Mouse (Mus musculus) hindbrain, embryonic 13.5 days (tissue): Measurements from ENCODE around the gene Cog2. TPM values are rescaled to one million over a fixed set of nuclear protein-coding genes. Genes with fewer than 3 reads are reported as not detected.

ENCODE experiments used
- ATAC-seq: fragments of 200-750 bp; cut with Nextera tagmentation; 2 replicates; pipeline ENCODE4 v1.8.0; 2017; ENCODE audit warnings: moderate TSS enrichment; ENCODE audit not compliant: low FRiP score
- H3K27ac ChIP-seq: fragments of 300-500 bp; sonication (generic); 2 replicates; pipeline ENCODE4 v1.5.1; 2015; ENCODE audit warnings: inconsistent platforms, mild to moderate bottlenecking, moderate library complexity
- H3K27me3 ChIP-seq: fragments of 300-500 bp; sonication (generic); 2 replicates; pipeline ENCODE4 v1.6.1; 2015; ENCODE audit warnings: mild to moderate bottlenecking, inconsistent platforms
- H3K36me3 ChIP-seq: fragments of 300-500 bp; sonication (generic); 2 replicates; pipeline ENCODE4 v1.6.1; 2015; ENCODE audit warnings: mild to moderate bottlenecking, inconsistent platforms
- H3K4me1 ChIP-seq: fragments of 300-500 bp; sonication (generic); replicated peaks from 2 replicates; pipeline ENCODE4 v1.6.1; 2015; ENCODE audit warnings: inconsistent platforms
- H3K4me2 ChIP-seq: fragments of 300-500 bp; sonication (generic); 2 replicates; pipeline ENCODE4 v1.6.1; 2015; ENCODE audit warnings: inconsistent platforms, mild to moderate bottlenecking, moderate library complexity
- H3K4me3 ChIP-seq: fragments of 300-500 bp; sonication (generic); 2 replicates; pipeline ENCODE4 v1.5.1; 2015; ENCODE audit warnings: mild to moderate bottlenecking, inconsistent platforms
- H3K9ac ChIP-seq: fragments of 300-500 bp; sonication (generic); 2 replicates; pipeline ENCODE4 v1.6.1; 2015; ENCODE audit warnings: mild to moderate bottlenecking, inconsistent platforms
- H3K9me3 ChIP-seq: fragments of 300-500 bp; sonication (generic); 2 replicates; pipeline ENCODE4 v1.6.1; 2016; ENCODE audit warnings: inconsistent platforms
- WGBS: fragments of 180-500 bp; shearing (Covaris S2); methylation state at CpG from one replicate; pipeline ENCODE4 v1.1.7; 2015; 5-methylcytosine and 5-hydroxymethylcytosine counted together
- polyA plus RNA-seq: library from polyadenylated mRNA; unstranded; fragments of >200 nt; fragmentation: Nextera tagmentation; extraction: Ambion mirVana; gene quantifications from 2 replicates; pipeline ENCODE4 v1.2.1, GENCODE M21; 2015

The Cog2 gene
- polyA plus RNA-seq, 1 experiment from 2014 or later: 35.8 TPM

- Histone ChIP-seq H3K4me3 (no peak overlapping the region), H3K27ac (no peak overlapping the region), H3K4me2 (no peak overlapping the region), H3K9ac (0 out of 2 replicates have a peak overlapping the region, but pooled peaks have one; percentile 1), H3K36me3 (no peaks in the 10 kb centered on the region), H3K9me3 (no peaks in the 10 kb centered on the region), H3K4me1 (peaks cover 9% of the 10 kb centered on the region; the same call in 1 of the 2 replicates), H3K27me3 (0 out of 2 replicates have a peak, but pooled peaks cover 4% of the 10 kb centered on the region)
- WGBS: 60% methylated on average over 15 of the region's 15 CpGs
- peak; percentile 46; the same call in 1 of the 2 replicates for ATAC-seq
These were observed 53.2 kb downstream of the Cog2 start for GRCm38 (mm10) chr8:124573552-124574340.

- Histone ChIP-seq H3K36me3 (no peaks in the 10 kb centered on the region), H3K27ac (no peak within 1 kb of the TSS), H3K9me3 (no peaks in the 10 kb centered on the region), H3K4me1 (peaks cover 9% of the 10 kb centered on the region; the same call in 1 of the 2 replicates), H3K9ac (no peak within 1 kb of the TSS), H3K4me2 (no peak within 1 kb of the TSS), H3K27me3 (0 out of 2 replicates have a peak, but pooled peaks cover 4% of the 10 kb centered on the region), H3K4me3 (no peak within 1 kb of the TSS)
- no peak for ATAC-seq
- 92% methylated on average over 8 of the region's 8 CpGs for WGBS
These were observed 55.2 kb downstream of the Cog2 start, which contains the start of gene Capn9 for GRCm38 (mm10) chr8:124575811-124576210. Capn9 (plus strand) TSS chr8:124576111.

DNA sequence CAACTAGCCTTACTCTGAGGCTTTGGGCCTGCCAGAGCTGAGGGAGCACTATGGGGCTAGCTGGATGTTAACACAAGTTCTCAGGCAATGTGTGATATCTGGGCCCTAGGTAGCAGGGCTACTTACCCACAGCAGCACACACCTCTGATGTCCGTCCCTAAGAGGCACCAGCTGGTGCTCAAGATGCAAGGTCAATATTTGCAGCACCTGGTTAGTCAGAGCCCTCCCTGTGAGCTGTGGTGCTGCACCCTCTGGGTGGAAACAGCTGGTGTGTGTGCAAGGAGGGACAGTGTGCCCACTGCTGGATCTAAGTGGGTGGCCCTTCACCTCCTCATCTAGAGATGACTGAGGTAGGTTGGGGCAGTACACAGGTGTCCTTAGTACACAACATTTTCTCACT is 56.2 kb downstream of the Cog2 start:
- no peak overlapping the region for H3K4me3 ChIP-seq

GRCm38 (mm10) chr8:124585718-124586425 is 65.3 kb downstream of the Cog2 start:
- H3K36me3 ChIP-seq: no peaks in the 10 kb centered on the region
- no peak overlapping the region for H3K4me3 ChIP-seq
- H3K9ac ChIP-seq: peak overlapping the region; percentile 31; the same call in 1 of the 2 replicates
- no peaks in the 10 kb centered on the region for H3K9me3 ChIP-seq
- no peaks in the 10 kb centered on the region for H3K27me3 ChIP-seq
- H3K4me1 ChIP-seq: 0 out of 2 replicates have a peak, but pooled peaks cover 3% of the 10 kb centered on the region
- 42% methylated on average over 3 of the region's 3 CpGs for WGBS
- no peak overlapping the region for H3K4me2 ChIP-seq
- peak; percentile 61; the same call in 1 of the 2 replicates for ATAC-seq
- H3K27ac ChIP-seq: no peak overlapping the region

More for the DNA sequence above, 56.2 kb downstream of the Cog2 start:
- 0 out of 2 replicates have a peak, but pooled peaks cover 4% of the 10 kb centered on the region for H3K27me3 ChIP-seq
- H3K9me3 ChIP-seq: no peaks in the 10 kb centered on the region
- WGBS: 89% methylated on average over 1 of the region's 1 CpGs
- 0 out of 2 replicates have a peak, but pooled peaks cover 2% of the 10 kb centered on the region for H3K4me1 ChIP-seq
- H3K4me2 ChIP-seq: no peak overlapping the region
- H3K9ac ChIP-seq: no peak overlapping the region
- no peak for ATAC-seq
- no peak overlapping the region for H3K27ac ChIP-seq
- H3K36me3 ChIP-seq: no peaks in the 10 kb centered on the region

- H3K4me2 ChIP-seq: no peak overlapping the region
- no peak overlapping the region for H3K4me3 ChIP-seq
- WGBS: 65% methylated on average over 2 of the region's 2 CpGs
- H3K9ac ChIP-seq: no peak overlapping the region
- no peaks in the 10 kb centered on the region for H3K9me3 ChIP-seq
- H3K36me3 ChIP-seq: no peaks in the 10 kb centered on the region
- H3K27me3 ChIP-seq: no peaks in the 10 kb centered on the region
- no peak overlapping the region for H3K27ac ChIP-seq
- ATAC-seq: no peak
- 0 out of 2 replicates have a peak, but pooled peaks cover 3% of the 10 kb centered on the region for H3K4me1 ChIP-seq
These were observed 66.0 kb downstream of the Cog2 start for GRCm38 (mm10) chr8:124586556-124586955.

GRCm38 (mm10) chr8:124589393-124589792 is 68.8 kb downstream of the Cog2 start:
- H3K27me3 ChIP-seq: no peaks in the 10 kb centered on the region
- H3K4me2 ChIP-seq: no peak overlapping the region
- 0 out of 2 replicates have a peak, but pooled peaks cover 3% of the 10 kb centered on the region for H3K4me1 ChIP-seq
- no peak overlapping the region for H3K27ac ChIP-seq
- H3K9me3 ChIP-seq: no peaks in the 10 kb centered on the region
- 82% methylated on average over 4 of the region's 4 CpGs for WGBS
- no peak overlapping the region for H3K9ac ChIP-seq
- ATAC-seq: no peak
- no peak overlapping the region for H3K4me3 ChIP-seq
- no peaks in the 10 kb centered on the region for H3K36me3 ChIP-seq

Other genes with a start within 250 kb of the Cog2 start
- gene Pgbd5, start 81.1 kb upstream of the Cog2 start, polyA plus RNA-seq: 10.3 and 11.0 TPM in 2 replicates
- gene Agt, start 48.9 kb downstream of the Cog2 start, polyA plus RNA-seq: 0.17 and 0.26 TPM in 2 replicates
- gene Capn9, start 55.3 kb downstream of the Cog2 start, polyA plus RNA-seq: 0.06 and 0.10 TPM in 2 replicates
- gene 2310022B05Rik, start 142.6 kb downstream of the Cog2 start, polyA plus RNA-seq: 18.4 and 19.1 TPM in 2 replicates
- gene Ttc13, start 201.2 kb downstream of the Cog2 start, polyA plus RNA-seq: 58.6 and 61.6 TPM in 2 replicates
- 32.8 and 33.3 TPM in 2 replicates for gene Arv1, start 201.4 kb downstream of the Cog2 start, polyA plus RNA-seq
- 3.1 and 3.2 TPM in 2 replicates for gene Fam89a, start 231.1 kb downstream of the Cog2 start, polyA plus RNA-seq